Comparison of ENCODE assay signal across 12 mouse cellular contexts in the genomic region with DNA sequence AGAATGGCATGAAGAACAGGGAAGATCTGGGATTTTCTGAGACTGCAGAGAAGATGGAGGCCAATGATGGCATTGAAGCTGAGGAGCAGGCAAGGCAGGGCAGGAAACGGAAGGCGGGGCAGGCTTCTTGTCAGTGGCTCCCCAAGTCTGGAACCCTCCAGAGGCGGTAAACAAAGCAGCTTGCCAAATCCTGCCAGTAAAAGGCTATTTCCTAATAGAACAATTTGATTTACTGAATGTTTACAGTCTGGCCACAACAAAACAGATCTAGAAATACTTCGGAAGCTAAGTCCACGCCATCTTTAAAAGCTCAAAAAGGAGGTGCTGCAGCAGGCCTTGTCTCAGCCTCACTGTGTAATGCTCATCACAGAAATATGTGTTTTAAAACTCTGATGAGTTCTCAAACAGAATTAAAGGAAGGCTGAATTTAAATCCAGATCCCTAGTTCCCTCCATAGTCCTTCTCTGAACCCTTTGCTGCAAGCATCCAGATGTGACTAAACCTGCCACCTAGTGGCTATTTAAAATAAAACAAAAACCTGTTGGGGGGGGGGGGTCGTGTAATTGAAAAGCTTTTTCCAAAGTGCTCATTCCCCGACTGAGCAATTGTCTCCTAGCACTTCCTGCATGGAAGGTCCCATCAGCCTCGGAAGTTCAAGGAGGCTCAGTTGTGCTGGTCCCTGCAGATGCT. TPM values are rescaled to one million over a fixed set of nuclear protein-coding genes. Genes with fewer than 3 reads are reported as not detected.
DNase-seq lines count a peak whose midpoint lies in the region; ATAC-seq and TF ChIP-seq lines count a peak whose summit lies in the region.
"Had no signal": no experiment of that assay in that cellular context is flagged by ENCODE, and none has a peak within 500 bp of the region (broad histone marks: within the 10 kb centered on the region; RNA-seq: fewer than 3 reads in every experiment).

No protein-coding gene starts in this region.

- no peak overlapping the region for H3K27ac ChIP-seq in heart, adult 2 months
- H3K27ac ChIP-seq in hindbrain, embryonic 14.5 days = no peak overlapping the region
- H3K27ac ChIP-seq: liver, embryonic 13.5 days; neural tube, embryonic 12.5 days; stomach, embryonic 15.5 days had no signal

- DNase-seq in heart, adult 2 months = no peak
- no peak for DNase-seq in heart, adult 9 months (ENCODE audit: low spot score in 2 of 2)
- peak; percentile 20 for DNase-seq in thymus, postnatal 0 days (ENCODE audit: low spot score)
- DNase-seq in thymus, postnatal 10 days (ENCODE audit: low spot score in 2 of 2) = no peak
- DNase-seq in induced T-regulatory cell, adult 2 months (ENCODE audit: low read depth) = peak; percentile 49
- peak; percentile 38 for DNase-seq in splenic B cell, adult 2 months (ENCODE audit: low read depth, low spot score)
- no peak for DNase-seq in hindbrain, embryonic 14.5 days (ENCODE audit: low spot score)
- DNase-seq in thymus, postnatal 14 days = no peak
- DNase-seq: heart, adult 18-20 months; liver, embryonic 13.5 days had no signal

- H3K4me3 ChIP-seq in heart, adult 2 months = no peak overlapping the region
- H3K4me3 ChIP-seq in hindbrain, embryonic 14.5 days (replicated peaks; ENCODE audit: low read length) = no peak overlapping the region
- H3K4me3 ChIP-seq: liver, embryonic 13.5 days; neural tube, embryonic 12.5 days; stomach, embryonic 15.5 days had no signal

- H3K27me3 ChIP-seq in heart, adult 2 months (ENCODE audit: control insufficient read depth, insufficient read depth, low read length) = no peaks in the 10 kb centered on the region
- no peaks in the 10 kb centered on the region for H3K27me3 ChIP-seq in splenic B cell, adult 2 months (ENCODE audit: control insufficient read depth, insufficient read depth, low read length, poor library complexity, severe bottlenecking)
- H3K27me3 ChIP-seq in hindbrain, embryonic 14.5 days (ENCODE audit: control insufficient read depth, insufficient read depth, low read length) = no peaks in the 10 kb centered on the region
- H3K27me3 ChIP-seq: liver, embryonic 13.5 days; neural tube, embryonic 12.5 days; stomach, embryonic 15.5 days had no signal

- no peaks in the 10 kb centered on the region for H3K36me3 ChIP-seq in heart, adult 2 months (ENCODE audit: control insufficient read depth, insufficient read depth, low read length)
- no peaks in the 10 kb centered on the region for H3K36me3 ChIP-seq in splenic B cell, adult 2 months (ENCODE audit: control insufficient read depth, insufficient read depth, low read length, poor library complexity, severe bottlenecking)
- no peaks in the 10 kb centered on the region for H3K36me3 ChIP-seq in hindbrain, embryonic 14.5 days (replicated peaks; ENCODE audit: control insufficient read depth, insufficient read depth)
- H3K36me3 ChIP-seq: liver, embryonic 13.5 days; neural tube, embryonic 12.5 days; stomach, embryonic 15.5 days had no signal

- peaks cover 2% of the 10 kb centered on the region; the same call in 1 of the 2 replicates for H3K4me1 ChIP-seq in heart, adult 2 months (ENCODE audit: control insufficient read depth, insufficient read depth, low read length)
- H3K4me1 ChIP-seq in hindbrain, embryonic 14.5 days (replicated peaks; ENCODE audit: control insufficient read depth, insufficient read depth, low read length) = no peaks in the 10 kb centered on the region
- H3K4me1 ChIP-seq: liver, embryonic 13.5 days; neural tube, embryonic 12.5 days had no signal

- peak; percentile 58 for TF ChIP-seq CTCF in heart, adult 2 months (IDR thresholded peaks at IDR 0.05)

- intact Hi-C loops in heart, adult 2 months (cut with DNase I) = loop anchor here (1.0 kb wide), 1 partner anchor 39 kb away; no protein-coding TSS in a partner anchor

- no peaks in the 10 kb centered on the region for H3K9me3 ChIP-seq in hindbrain, embryonic 14.5 days (ENCODE audit: control insufficient read depth, low read length)
- H3K9me3 ChIP-seq: liver, embryonic 13.5 days; neural tube, embryonic 12.5 days; stomach, embryonic 15.5 days had no signal

- H3K79me2 ChIP-seq in heart, adult 2 months (replicated peaks; ENCODE audit: control insufficient read depth, insufficient read depth, low read length) = no peaks in the 10 kb centered on the region

- TF ChIP-seq EP300 in heart, adult 2 months (IDR thresholded peaks at IDR 0.05; ENCODE audit: insufficient read depth, low read depth, low read length) = no peak

- H3K9ac ChIP-seq in heart, adult 2 months (ENCODE audit: low read depth, low read length) = no peak overlapping the region
- H3K9ac ChIP-seq in hindbrain, embryonic 14.5 days = no peak overlapping the region
- H3K9ac ChIP-seq: liver, embryonic 13.5 days; neural tube, embryonic 12.5 days; stomach, embryonic 15.5 days had no signal

- TF ChIP-seq POLR2A in heart, adult 2 months (IDR thresholded peaks at IDR 0.05; ENCODE audit: insufficient read depth, low read depth, low read length) = no peak

- no peak overlapping the region for H3K4me2 ChIP-seq in hindbrain, embryonic 14.5 days (replicated peaks)
- H3K4me2 ChIP-seq: liver, embryonic 13.5 days; neural tube, embryonic 12.5 days; stomach, embryonic 15.5 days had no signal

- ATAC-seq in hindbrain, embryonic 14.5 days (ENCODE audit: low FRiP score) = no peak

- WGBS in heart, adult 2 months = 42% methylated on average over 8 of the region's 8 CpGs
- WGBS in hindbrain, embryonic 14.5 days = 54% methylated on average over 8 of the region's 8 CpGs

RNA-seq across cellular contexts. Expression of a gene that starts 14.9 kb away (rescaled TPM):
- total RNA-seq in heart, adult 2 months (2021) = not detected
- polyA plus RNA-seq in heart, adult 2 months (2012; rRNA removed) = 0.23 and 1.1 TPM in 2 replicates
- polyA plus RNA-seq in thymus, postnatal 0 days (2015; fragmentation: Nextera tagmentation; extraction: Ambion mirVana) = 0.66 and 0.86 TPM in 2 replicates
- polyA plus RNA-seq in hindbrain, embryonic 14.5 days (2014; fragmentation: Nextera tagmentation; extraction: Ambion mirVana) = not detected in 2 replicates
- total RNA-seq: heart, adult 18-20 months had no signal
- polyA plus RNA-seq: liver, embryonic 13.5 days had no signal

RNA-seq across cellular contexts. Expression of a gene that starts 16.5 kb away (rescaled TPM):
- total RNA-seq in heart, adult 2 months (2021) = 10 to 100 TPM; 41.6 to 53.0 TPM
- 104 and 108 TPM in 2 replicates for polyA plus RNA-seq in heart, adult 2 months (2012; rRNA removed)
- 304 TPM in 2 replicates for polyA plus RNA-seq in thymus, postnatal 0 days (2015; fragmentation: Nextera tagmentation; extraction: Ambion mirVana)
- 115 and 123 TPM in 2 replicates for polyA plus RNA-seq in hindbrain, embryonic 14.5 days (2014; fragmentation: Nextera tagmentation; extraction: Ambion mirVana)

RNA-seq across cellular contexts. Expression of a gene that starts 17.0 kb away (rescaled TPM):
- total RNA-seq in heart, adult 2 months (2021) = 10 to 100 TPM; 17.0 to 22.0 TPM
- polyA plus RNA-seq in heart, adult 2 months (2012; rRNA removed) = 19.3 and 28.1 TPM in 2 replicates
- 129 and 134 TPM in 2 replicates for polyA plus RNA-seq in thymus, postnatal 0 days (2015; fragmentation: Nextera tagmentation; extraction: Ambion mirVana)
- 24.0 and 31.3 TPM in 2 replicates for polyA plus RNA-seq in hindbrain, embryonic 14.5 days (2014; fragmentation: Nextera tagmentation; extraction: Ambion mirVana)

Comparison
In these comparisons a context has a peak if more than half of its experiments do, and no peak if none do; other contexts are left out.
1. DNase-seq: peak in thymus, postnatal 0 days (single experiment), induced T-regulatory cell, adult 2 months (single experiment) and splenic B cell, adult 2 months (single experiment); none in heart, adult 2 months (0 of 2), heart, adult 9 months (0 of 2), thymus, postnatal 10 days (0 of 2), hindbrain, embryonic 14.5 days (single experiment) and thymus, postnatal 14 days (single experiment).